Mouse (Mus musculus) spleen, postnatal 10 days (tissue): ENCODE data around the gene Frmpd4.

Experiments used
- DNase-seq, 2 experiments: peaks; one replicate each; pipeline ENCODE4 v3.0.0; 2021 to 2022; ENCODE audit warnings: low spot score in 2 of 2

Frmpd4 gene

GRCm38 (mm10) chrX:168577131-168577530 lies at the start of gene Frmpd4:
TSS of gene Frmpd4 (minus strand) at chrX:168577231.
- no peak for DNase-seq

GRCm38 (mm10) chrX:168595193-168595592 lies 18.2 kb upstream of the Frmpd4 start:
- DNase-seq: no peak

GRCm38 (mm10) chrX:168584303-168584702 lies 7.3 kb upstream of the Frmpd4 start:
- no peak for DNase-seq

GRCm38 (mm10) chrX:168571808-168572207 lies 5.2 kb downstream of the Frmpd4 start:
- DNase-seq: no peak

- DNase-seq: no peak
These were observed 7.8 kb downstream of the Frmpd4 start for GRCm38 (mm10) chrX:168569231-168569630.

GRCm38 (mm10) chrX:168505254-168505653 lies 71.8 kb downstream of the Frmpd4 start:
- DNase-seq: no peak

GRCm38 (mm10) chrX:168455233-168455632 lies 121.8 kb downstream of the Frmpd4 start:
- no peak for DNase-seq

- DNase-seq: no peak
These were observed 145.8 kb downstream of the Frmpd4 start for GRCm38 (mm10) chrX:168431206-168431605.

GRCm38 (mm10) chrX:168429814-168430213 lies 147.2 kb downstream of the Frmpd4 start:
- DNase-seq: no peak

GRCm38 (mm10) chrX:168415403-168415802 lies 161.6 kb downstream of the Frmpd4 start:
- DNase-seq: no peak

GRCm38 (mm10) chrX:168403512-168403911 lies 173.5 kb downstream of the Frmpd4 start:
- DNase-seq: no peak

- DNase-seq: no peak
These were observed 226.6 kb downstream of the Frmpd4 start for GRCm38 (mm10) chrX:168350431-168350830.

GRCm38 (mm10) chrX:168349320-168350225 lies 227.5 kb downstream of the Frmpd4 start:
- DNase-seq: no peak

GRCm38 (mm10) chrX:168338212-168338611 lies 238.8 kb downstream of the Frmpd4 start:
- DNase-seq: no peak

- DNase-seq: no peak
These were observed 251.9 kb downstream of the Frmpd4 start for GRCm38 (mm10) chrX:168325161-168325560.

- DNase-seq: no peak
These were observed 264.9 kb downstream of the Frmpd4 start for GRCm38 (mm10) chrX:168312158-168312557.

GRCm38 (mm10) chrX:168310143-168310542 lies 266.9 kb downstream of the Frmpd4 start:
- no peak for DNase-seq

GRCm38 (mm10) chrX:168292506-168292905 lies 284.5 kb downstream of the Frmpd4 start:
- DNase-seq: no peak

GRCm38 (mm10) chrX:168207034-168207433 lies 370.0 kb downstream of the Frmpd4 start:
- DNase-seq: no peak

- no peak for DNase-seq
These were observed 385.1 kb downstream of the Frmpd4 start for GRCm38 (mm10) chrX:168191944-168192343.

GRCm38 (mm10) chrX:168189563-168189962 lies 387.5 kb downstream of the Frmpd4 start:
- DNase-seq: no peak

- DNase-seq: no peak
These were observed 414.0 kb downstream of the Frmpd4 start for GRCm38 (mm10) chrX:168163001-168163400.

GRCm38 (mm10) chrX:168158866-168159265 lies 418.2 kb downstream of the Frmpd4 start:
- DNase-seq: no peak
